Mouse (Mus musculus) left cerebral cortex, adult 9 months (tissue): ENCODE data around the gene Lrmda.

Source experiments
- DNase-seq, 2 experiments: peaks; one replicate each; pipeline ENCODE4 v3.0.0; 2022; ENCODE audit warnings: low spot score in 2 of 2

Lrmda gene

GRCm38 (mm10) chr14:23057228-23057976 is 1037.9 kb downstream of the Lrmda start:
- DNase-seq, result no peak

- no peak for DNase-seq
Observed at GRCm38 (mm10) chr14:23057987-23058386, 1038.5 kb downstream of the Lrmda start.

DNA sequence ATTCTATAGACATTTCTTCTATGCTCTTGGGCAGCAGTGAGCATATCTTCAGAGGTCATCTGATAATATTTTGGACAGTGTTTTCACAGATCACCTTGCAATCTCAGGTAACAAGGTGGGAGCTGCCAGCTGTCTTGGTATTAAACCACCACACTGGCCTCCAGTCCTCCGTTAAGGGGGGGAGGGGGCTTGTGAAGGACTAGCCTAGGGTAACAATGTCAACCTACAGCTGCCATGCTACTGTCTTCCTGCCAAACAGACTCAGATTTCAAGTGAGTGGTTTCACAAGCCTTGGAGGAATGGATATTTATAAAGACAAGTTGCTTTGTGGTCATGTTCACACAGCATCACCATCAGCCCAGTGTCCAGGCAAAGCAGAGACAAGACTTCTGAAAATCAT is 1059.2 kb downstream of the Lrmda start:
- no peak for DNase-seq

- DNase-seq, result no peak
Observed at GRCm38 (mm10) chr14:23084241-23084773, 1064.8 kb downstream of the Lrmda start.

GRCm38 (mm10) chr14:23084797-23085196 is 1065.3 kb downstream of the Lrmda start:
- no peak for DNase-seq

DNA sequence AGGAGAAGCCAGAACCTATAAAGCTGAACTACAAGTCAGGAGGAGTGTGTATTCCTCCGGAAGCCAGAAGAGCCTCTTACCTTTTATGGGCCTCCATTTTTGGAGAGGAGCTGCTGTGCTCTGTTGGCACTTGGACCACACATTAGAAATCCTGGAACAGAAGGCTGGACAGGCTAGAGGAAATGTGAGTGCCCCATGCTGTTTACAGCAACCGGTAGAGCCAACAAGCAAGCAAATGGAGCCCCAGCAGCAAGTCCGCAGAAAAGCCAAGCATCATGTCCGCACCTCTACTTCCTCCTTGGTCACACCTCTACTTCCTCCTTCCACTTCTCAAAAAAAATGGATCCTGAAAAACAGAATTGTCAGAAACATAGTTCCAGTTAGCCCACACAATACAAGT is 1073.8 kb downstream of the Lrmda start:
- no peak for DNase-seq

GRCm38 (mm10) chr14:23094546-23095157 is 1075.1 kb downstream of the Lrmda start:
- no peak for DNase-seq

DNA sequence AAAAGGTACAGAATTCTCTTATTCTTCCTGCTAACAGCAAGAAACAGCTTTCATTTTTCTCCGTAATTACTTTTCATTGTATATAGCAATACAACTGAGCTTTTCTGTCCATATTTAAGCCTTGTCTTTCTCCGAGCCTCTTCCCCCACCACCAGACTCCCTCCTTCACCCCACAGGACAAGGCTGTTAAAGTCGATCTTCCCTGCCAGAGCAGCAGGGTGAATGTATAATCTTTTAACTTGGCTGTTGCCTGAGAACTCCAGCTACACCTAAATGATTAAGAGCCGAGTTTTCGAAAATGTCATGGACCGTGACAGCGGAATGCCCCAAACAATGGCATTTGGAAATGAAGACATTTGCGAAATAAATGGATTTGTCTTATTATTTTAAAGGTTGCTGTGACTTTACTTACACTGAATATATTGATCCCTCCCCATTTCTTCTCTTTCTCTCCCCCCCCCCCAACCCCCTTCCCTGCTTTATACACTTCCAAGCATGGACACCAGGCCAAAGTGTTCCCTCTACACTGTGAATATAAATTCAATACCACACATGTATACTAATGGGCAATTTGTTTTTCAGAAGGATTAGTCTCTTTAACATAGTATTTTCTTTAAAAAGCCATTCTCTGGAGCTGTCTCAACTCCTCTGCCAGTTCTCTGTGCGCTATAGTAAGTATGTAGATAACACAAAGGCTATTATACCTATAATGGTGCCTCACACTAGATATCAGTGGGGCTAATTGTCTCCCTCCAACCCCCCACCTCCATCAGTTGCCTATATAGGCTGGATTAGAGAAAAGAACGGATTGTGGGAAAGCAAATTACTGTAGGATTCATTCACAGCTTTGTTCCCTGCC is 1075.9 kb downstream of the Lrmda start:
- DNase-seq, result no peak

DNA sequence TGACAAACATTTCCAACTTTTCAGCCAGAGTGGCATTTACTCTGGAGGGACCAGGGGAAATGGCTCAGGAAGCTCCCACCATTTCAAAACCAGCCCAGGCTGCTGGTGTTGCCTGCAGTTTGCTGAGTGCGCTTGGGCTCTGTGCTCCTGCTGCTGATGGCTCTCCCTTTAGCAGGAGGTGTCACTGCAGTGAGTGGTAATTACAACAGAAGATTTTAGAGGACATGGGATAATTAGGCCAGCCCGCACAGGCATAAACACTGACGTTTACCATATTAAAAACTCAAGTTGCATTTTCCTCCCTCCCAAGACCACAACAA is 1076.5 kb downstream of the Lrmda start:
- DNase-seq, result no peak

DNA sequence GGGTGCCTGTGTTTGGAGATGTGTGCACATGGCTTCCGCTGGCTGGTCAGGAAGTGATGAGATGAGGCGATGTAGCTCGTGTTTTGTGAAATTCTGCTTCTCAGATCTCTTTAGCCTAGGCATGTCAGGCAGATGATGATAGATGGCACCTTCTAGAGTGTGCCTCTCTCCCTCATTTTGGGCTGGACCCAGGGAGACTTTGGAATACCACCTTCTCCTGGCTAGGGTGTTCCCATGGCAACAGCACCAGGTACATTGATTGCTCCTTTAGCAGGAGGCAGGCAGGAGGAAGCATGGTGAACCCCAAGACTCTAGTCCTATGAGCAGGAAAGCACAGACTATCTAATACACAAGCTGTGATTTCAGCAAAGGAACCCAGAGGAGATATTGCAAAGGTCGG is 1076.9 kb downstream of the Lrmda start:
- DNase-seq, result no peak
